Mouse (Mus musculus): ENCODE measurements around the gene Tmem120b. TPM values are rescaled to one million over a fixed set of nuclear protein-coding genes. Genes with fewer than 3 reads are reported as not detected.
A peak's percentile ranks its signal among the peaks of the same experiment; 100 is the strongest.

Tmem120b gene
- total and polyA plus RNA-seq, 3 experiments = 0.53 to 0.93 TPM; not detected in 1

DNA sequence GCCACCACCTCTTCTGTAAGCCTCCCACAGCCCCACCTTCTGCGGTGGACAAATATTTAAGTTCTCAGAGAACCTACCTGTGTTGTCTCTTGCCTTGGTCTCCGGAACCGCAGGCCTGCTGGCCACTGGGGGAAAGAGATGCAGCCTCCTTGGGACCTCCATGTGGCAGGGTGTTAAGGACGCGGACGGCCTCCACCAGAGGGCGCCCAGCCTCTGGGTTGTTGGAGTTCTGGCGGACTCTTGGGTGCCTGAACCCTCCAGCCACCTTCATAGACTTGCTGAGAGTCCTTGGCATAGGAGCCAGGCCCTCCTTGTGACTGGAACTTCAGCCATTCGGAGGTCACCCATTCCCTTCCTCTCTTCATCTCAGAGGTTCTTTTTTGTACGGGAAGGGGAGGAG is 49.0 kb downstream of the Tmem120b start:
- TF ChIP-seq GATA1 (IDR thresholded peaks at IDR 0.05; ENCODE audit: borderline replicate concordance, low read length) = no peak
- peak; percentile 60; the same call in 1 of the 2 replicates for TF ChIP-seq CTCF (IDR thresholded peaks at IDR 0.05; ENCODE audit: low read depth, low read length)
- no peak for TF ChIP-seq GATA2 (IDR thresholded peaks at IDR 0.05; ENCODE audit: borderline replicate concordance, low read depth, low read length)
- TF ChIP-seq TAL1 (conservative IDR thresholded peaks at IDR 0.05; ENCODE audit: low read depth, low read length) = no peak
- TF ChIP-seq POLR2AphosphoS5 (IDR thresholded peaks at IDR 0.05; ENCODE audit: insufficient replicate concordance, low read depth, low read length) = no peak
- H3K27me3 ChIP-seq (ENCODE audit: insufficient read depth, low read length) = peaks cover 34% of the 10 kb centered on the region
- H3K36me3 ChIP-seq (replicated peaks) = no peaks in the 10 kb centered on the region
- peak; percentile 43 for DNase-seq (ENCODE audit: low spot score)
- H3K4me1 ChIP-seq (ENCODE audit: insufficient read depth, low read depth, low read length) = no peaks in the 10 kb centered on the region; the same call in 1 of the 2 replicates
- no peak for ATAC-seq (ENCODE audit: extremely low read depth, insufficient number of reproducible peaks, low FRiP score, poor library complexity, severe bottlenecking)
- no peaks in the 10 kb centered on the region for H3K9me3 ChIP-seq (replicated peaks)
- H3K4me3 ChIP-seq (ENCODE audit: low read depth, low read length) = no peak overlapping the region

DNA sequence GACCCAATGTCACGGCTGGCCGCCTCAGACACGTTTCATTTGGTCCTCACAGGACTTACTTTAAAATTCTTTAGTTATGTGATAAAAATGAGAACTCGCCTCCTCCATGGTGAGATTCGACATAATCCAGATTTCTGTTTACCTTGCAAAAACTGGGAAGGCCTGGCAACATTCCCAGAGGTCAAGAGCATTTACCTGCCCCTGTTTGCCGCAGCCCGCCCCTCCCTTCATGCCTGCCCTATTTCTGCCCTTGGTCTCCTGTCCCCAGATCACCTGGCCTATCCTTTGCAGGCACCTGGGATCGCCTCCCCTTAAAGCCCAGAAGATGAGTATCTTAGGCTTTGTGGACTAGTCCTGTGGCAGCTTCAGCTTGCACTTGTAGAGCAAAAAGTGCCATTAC is 49.6 kb downstream of the Tmem120b start:
- peaks cover 34% of the 10 kb centered on the region for H3K27me3 ChIP-seq (ENCODE audit: insufficient read depth, low read length)
- DNase-seq (ENCODE audit: low spot score) (no peak), ATAC-seq (ENCODE audit: extremely low read depth, insufficient number of reproducible peaks, low FRiP score, poor library complexity, severe bottlenecking) (no peak)
- TF ChIP-seq TAL1 (conservative IDR thresholded peaks at IDR 0.05; ENCODE audit: low read depth, low read length) (no peak), CTCF (IDR thresholded peaks at IDR 0.05; ENCODE audit: low read depth, low read length) (no peak), GATA1 (IDR thresholded peaks at IDR 0.05; ENCODE audit: borderline replicate concordance, low read length) (no peak)
- no peaks in the 10 kb centered on the region; the same call in 1 of the 2 replicates for H3K4me1 ChIP-seq (ENCODE audit: insufficient read depth, low read depth, low read length)
- H3K9me3 ChIP-seq (replicated peaks) = no peaks in the 10 kb centered on the region
- no peaks in the 10 kb centered on the region for H3K36me3 ChIP-seq (replicated peaks)
- H3K4me3 ChIP-seq (ENCODE audit: low read depth, low read length) = no peak overlapping the region

DNA sequence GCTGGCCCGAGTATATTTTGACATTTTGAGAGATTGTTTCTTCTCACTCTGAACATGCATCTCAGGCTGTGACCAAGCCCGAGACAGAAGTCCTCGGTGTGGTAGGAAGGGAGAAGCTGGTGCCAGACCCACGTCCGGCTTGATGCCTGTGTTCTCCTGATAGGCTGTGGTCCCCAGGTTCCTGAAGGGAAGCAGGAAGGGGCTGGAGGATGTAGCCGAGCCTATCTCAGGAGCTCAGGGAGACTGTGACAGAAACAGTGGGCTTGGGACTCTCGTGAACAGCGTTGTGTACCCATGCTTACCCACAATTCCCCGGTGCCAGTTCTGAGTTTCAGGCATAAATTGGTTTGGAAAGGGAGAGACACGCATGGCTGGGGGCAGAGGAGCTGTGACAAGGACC is 50.6 kb downstream of the Tmem120b start:
- no peaks in the 10 kb centered on the region for H3K36me3 ChIP-seq (replicated peaks)

DNA sequence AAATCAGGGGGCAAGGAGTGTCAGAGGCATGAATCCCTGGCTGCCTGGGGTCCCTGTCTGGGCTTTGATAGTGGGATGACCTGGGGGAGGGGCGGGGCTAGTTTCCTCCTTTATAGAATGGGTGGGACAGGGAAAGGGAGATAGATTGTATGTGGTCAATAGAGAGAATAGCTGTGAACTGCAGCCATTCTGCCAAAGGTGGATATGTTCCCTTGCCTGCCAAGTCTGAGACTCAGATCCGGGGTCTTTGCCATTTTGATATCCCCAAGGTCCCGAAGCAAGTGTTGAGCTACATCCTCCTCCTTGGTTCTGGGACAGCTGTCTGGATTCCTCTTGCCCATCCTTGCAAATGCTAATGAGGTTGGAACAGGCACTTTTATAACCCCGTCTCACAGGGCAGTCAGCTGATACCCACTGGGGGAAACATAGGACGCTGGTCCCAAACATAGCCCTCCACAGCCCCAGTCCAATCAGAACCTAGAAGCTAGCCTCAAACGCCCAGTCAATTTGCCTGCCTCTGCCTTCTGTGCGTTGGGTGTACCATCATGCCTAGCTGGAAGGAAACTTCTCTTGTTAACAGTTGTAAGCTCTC is 52.5 kb downstream of the Tmem120b start:
- H3K9me3 ChIP-seq (replicated peaks) = no peaks in the 10 kb centered on the region
- DNase-seq (ENCODE audit: low spot score) = no peak
- ATAC-seq (ENCODE audit: extremely low read depth, insufficient number of reproducible peaks, low FRiP score, poor library complexity, severe bottlenecking) = no peak
- no peak overlapping the region for H3K4me3 ChIP-seq (ENCODE audit: low read depth, low read length)
- peaks cover 6% of the 10 kb centered on the region for H3K4me1 ChIP-seq (ENCODE audit: insufficient read depth, low read depth, low read length)
- TF ChIP-seq CTCF (IDR thresholded peaks at IDR 0.05; ENCODE audit: low read depth, low read length) (no peak), GATA2 (IDR thresholded peaks at IDR 0.05; ENCODE audit: borderline replicate concordance, low read depth, low read length) (no peak), TAL1 (conservative IDR thresholded peaks at IDR 0.05; ENCODE audit: low read depth, low read length) (no peak), POLR2AphosphoS5 (IDR thresholded peaks at IDR 0.05; ENCODE audit: insufficient replicate concordance, low read depth, low read length) (no peak), GATA1 (IDR thresholded peaks at IDR 0.05; ENCODE audit: borderline replicate concordance, low read length) (no peak)
- H3K36me3 ChIP-seq (replicated peaks) = no peaks in the 10 kb centered on the region
- H3K27me3 ChIP-seq (ENCODE audit: insufficient read depth, low read length) = peaks cover 34% of the 10 kb centered on the region

More for the DNA sequence above, 50.6 kb downstream of the Tmem120b start:
- no peak for DNase-seq (ENCODE audit: low spot score)
- Histone ChIP-seq H3K27me3 (ENCODE audit: insufficient read depth, low read length) (peaks cover 34% of the 10 kb centered on the region), H3K9me3 (replicated peaks) (no peaks in the 10 kb centered on the region), H3K4me1 (ENCODE audit: insufficient read depth, low read depth, low read length) (no peaks in the 10 kb centered on the region; the same call in 1 of the 2 replicates), H3K4me3 (ENCODE audit: low read depth, low read length) (no peak overlapping the region)
- no peak for ATAC-seq (ENCODE audit: extremely low read depth, insufficient number of reproducible peaks, low FRiP score, poor library complexity, severe bottlenecking)
- TF ChIP-seq GATA2 (IDR thresholded peaks at IDR 0.05; ENCODE audit: borderline replicate concordance, low read depth, low read length) (no peak), CTCF (IDR thresholded peaks at IDR 0.05; ENCODE audit: low read depth, low read length) (no peak), POLR2AphosphoS5 (IDR thresholded peaks at IDR 0.05; ENCODE audit: insufficient replicate concordance, low read depth, low read length) (no peak), GATA1 (IDR thresholded peaks at IDR 0.05; ENCODE audit: borderline replicate concordance, low read length) (no peak), TAL1 (conservative IDR thresholded peaks at IDR 0.05; ENCODE audit: low read depth, low read length) (no peak)

- no peak for ATAC-seq (ENCODE audit: extremely low read depth, insufficient number of reproducible peaks, low FRiP score, poor library complexity, severe bottlenecking)
- TF ChIP-seq CTCF (IDR thresholded peaks at IDR 0.05; ENCODE audit: low read depth, low read length) = peak; percentile 24; the same call in 1 of the 2 replicates
- TF ChIP-seq POLR2AphosphoS5 (IDR thresholded peaks at IDR 0.05; ENCODE audit: insufficient replicate concordance, low read depth, low read length) = no peak
- Histone ChIP-seq H3K4me3 (ENCODE audit: low read depth, low read length) (no peak overlapping the region), H3K36me3 (replicated peaks) (no peaks in the 10 kb centered on the region), H3K4me1 (ENCODE audit: insufficient read depth, low read depth, low read length) (peaks cover 13% of the 10 kb centered on the region), H3K9me3 (replicated peaks) (no peaks in the 10 kb centered on the region), H3K27me3 (ENCODE audit: insufficient read depth, low read length) (peaks cover 27% of the 10 kb centered on the region)
- DNase-seq (ENCODE audit: low spot score) = no peak
Measured at GRCm38 (mm10) chr5:123122181-123122580, 54.0 kb downstream of the Tmem120b start.

DNA sequence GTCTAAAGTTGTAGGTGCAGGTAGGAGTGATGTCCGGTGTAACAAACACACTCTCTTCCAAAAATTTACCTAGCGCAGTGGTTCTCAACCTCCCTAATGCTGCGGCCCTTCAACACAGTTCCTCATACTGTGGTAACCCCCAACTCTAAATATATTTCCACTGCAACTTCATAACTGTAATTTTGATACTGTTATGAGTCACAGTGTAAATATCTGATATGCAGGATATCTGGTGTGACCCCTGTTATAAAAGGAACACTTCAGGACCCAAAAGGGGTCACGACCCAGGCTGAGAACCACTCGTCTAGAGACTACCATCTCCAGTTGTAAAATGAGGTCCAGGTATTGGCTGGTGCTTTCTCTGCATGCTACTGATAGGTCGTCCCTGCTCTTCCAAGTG is 56.9 kb downstream of the Tmem120b start:
- ATAC-seq (ENCODE audit: extremely low read depth, insufficient number of reproducible peaks, low FRiP score, poor library complexity, severe bottlenecking) = no peak
- no peak for TF ChIP-seq TAL1 (conservative IDR thresholded peaks at IDR 0.05; ENCODE audit: low read depth, low read length)
- no peak for TF ChIP-seq GATA2 (IDR thresholded peaks at IDR 0.05; ENCODE audit: borderline replicate concordance, low read depth, low read length)
- no peak for TF ChIP-seq GATA1 (IDR thresholded peaks at IDR 0.05; ENCODE audit: borderline replicate concordance, low read length)
- no peak for TF ChIP-seq POLR2AphosphoS5 (IDR thresholded peaks at IDR 0.05; ENCODE audit: insufficient replicate concordance, low read depth, low read length)
- no peak for TF ChIP-seq CTCF (IDR thresholded peaks at IDR 0.05; ENCODE audit: low read depth, low read length)
- Histone ChIP-seq H3K4me3 (ENCODE audit: low read depth, low read length) (no peak overlapping the region), H3K9me3 (replicated peaks) (no peaks in the 10 kb centered on the region), H3K36me3 (replicated peaks) (peaks cover 6% of the 10 kb centered on the region), H3K4me1 (ENCODE audit: insufficient read depth, low read depth, low read length) (peaks cover 28% of the 10 kb centered on the region), H3K27me3 (ENCODE audit: insufficient read depth, low read length) (peaks cover 8% of the 10 kb centered on the region; the same call in 1 of the 2 replicates)
- no peak for DNase-seq (ENCODE audit: low spot score)

Measured in G1E (cell line).